Mouse (Mus musculus): ENCODE results near the gene Tbc1d25.

DNA sequence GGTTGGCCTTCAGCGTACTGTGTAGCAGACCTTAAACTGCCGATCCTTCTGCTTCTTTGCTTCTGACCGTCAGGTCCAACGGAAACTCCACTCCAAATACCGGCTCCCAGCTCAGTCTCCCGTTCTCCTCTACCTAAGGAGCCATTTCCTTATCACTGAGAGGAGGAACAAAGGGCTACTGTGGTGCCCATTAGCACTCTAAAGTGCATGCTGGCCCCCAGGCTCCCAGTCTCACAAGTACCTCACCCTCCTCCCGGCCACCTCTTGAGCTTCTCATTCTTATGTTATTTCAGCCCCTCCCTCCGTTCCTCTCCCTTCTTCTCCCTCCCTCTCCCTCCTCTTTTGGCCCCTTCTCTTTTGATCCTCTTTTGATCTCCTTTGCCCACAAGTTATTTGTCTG is 43.7 kb upstream of the Tbc1d25 start:
- TF ChIP-seq EP300 (optimal IDR thresholded peaks at IDR 0.05) = no peak
- no peak for TF ChIP-seq CTCF (IDR thresholded peaks at IDR 0.05; ENCODE audit: low read depth)

Measured in stomach, postnatal 0 days (tissue).